Mouse (Mus musculus): Measurements from ENCODE around the gene Hpgd. TPM values are rescaled to one million over a fixed set of nuclear protein-coding genes. Genes with fewer than 3 reads are reported as not detected.

Hpgd gene
- polyA plus RNA-seq, 1 experiment: not detected

DNA sequence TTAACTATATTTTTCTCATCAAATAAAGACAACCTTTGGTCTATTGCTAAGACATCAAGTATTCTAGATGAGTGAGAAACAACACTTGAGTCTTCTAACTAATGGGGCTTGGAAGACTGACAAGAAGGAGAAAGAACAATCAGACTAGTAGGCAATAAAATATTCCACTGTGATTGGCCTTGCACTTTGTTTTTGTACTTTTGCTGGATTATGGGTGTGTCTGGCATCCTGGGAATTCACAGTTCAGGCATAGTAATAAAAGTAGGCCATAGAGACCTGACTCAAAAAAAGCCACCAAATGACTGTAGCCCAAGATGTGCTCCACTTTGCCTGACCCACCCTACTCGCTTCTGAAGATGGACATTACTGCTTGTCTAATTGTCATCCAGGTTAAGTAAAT is 50.0 kb downstream of the Hpgd start:
- Histone ChIP-seq H3K4me1 (ENCODE audit: control insufficient read depth, insufficient read depth, low read length) (no peaks in the 10 kb centered on the region), H3K27ac (ENCODE audit: insufficient read depth, low read depth, low read length) (no peak overlapping the region), H3K4me3 (ENCODE audit: insufficient read depth, low read depth, low read length) (no peak overlapping the region)
- 72% methylated on average over 1 of the region's 1 CpGs for WGBS
- TF ChIP-seq POLR2A (IDR thresholded peaks at IDR 0.05; ENCODE audit: insufficient read depth, low read depth, low read length) (no peak), CTCF (IDR thresholded peaks at IDR 0.05; ENCODE audit: insufficient read depth, low read depth, low read length) (no peak)

DNA sequence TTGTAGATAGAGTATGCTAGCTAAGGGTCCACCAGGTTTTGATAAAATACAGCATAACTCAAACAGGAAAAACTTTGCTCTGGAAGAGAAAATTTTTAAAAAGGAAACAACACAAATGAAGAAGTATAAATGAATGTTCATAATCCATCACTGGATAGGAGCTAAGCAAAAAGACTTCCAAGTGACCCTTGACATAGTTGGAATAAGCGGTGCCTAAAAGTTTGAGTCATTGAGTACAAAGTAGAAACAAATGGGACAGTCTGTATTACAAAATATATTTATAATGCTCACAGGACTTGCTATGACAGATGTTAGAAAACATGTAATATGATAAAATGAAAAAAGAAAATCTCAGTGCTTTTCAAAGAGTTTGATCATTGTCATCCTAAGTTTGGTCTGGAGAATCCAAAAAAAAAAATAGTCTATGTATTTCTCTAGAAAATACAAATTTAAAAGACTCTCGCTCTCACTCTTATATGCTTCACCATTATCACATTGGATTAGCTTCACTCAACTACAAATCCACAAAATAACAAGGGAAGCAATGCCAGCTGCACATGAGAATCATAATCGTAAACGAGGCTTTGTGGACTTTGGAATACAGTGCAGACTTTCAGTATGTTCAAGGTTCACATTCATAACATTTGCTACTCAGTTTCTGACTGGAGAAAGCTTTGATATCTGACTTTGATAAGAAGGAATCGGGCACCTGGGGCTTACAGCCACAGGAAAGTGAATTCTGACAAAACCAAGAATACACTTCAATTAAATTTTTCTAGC is 51.4 kb downstream of the Hpgd start:
- Histone ChIP-seq H3K27ac (ENCODE audit: insufficient read depth, low read depth, low read length) (no peak overlapping the region), H3K4me1 (ENCODE audit: control insufficient read depth, insufficient read depth, low read length) (no peaks in the 10 kb centered on the region), H3K4me3 (ENCODE audit: insufficient read depth, low read depth, low read length) (no peak overlapping the region)
- no peak for TF ChIP-seq CTCF (IDR thresholded peaks at IDR 0.05; ENCODE audit: insufficient read depth, low read depth, low read length)
- TF ChIP-seq POLR2A (IDR thresholded peaks at IDR 0.05; ENCODE audit: insufficient read depth, low read depth, low read length): no peak
- WGBS: 92% methylated on average over 5 of the region's 5 CpGs

DNA sequence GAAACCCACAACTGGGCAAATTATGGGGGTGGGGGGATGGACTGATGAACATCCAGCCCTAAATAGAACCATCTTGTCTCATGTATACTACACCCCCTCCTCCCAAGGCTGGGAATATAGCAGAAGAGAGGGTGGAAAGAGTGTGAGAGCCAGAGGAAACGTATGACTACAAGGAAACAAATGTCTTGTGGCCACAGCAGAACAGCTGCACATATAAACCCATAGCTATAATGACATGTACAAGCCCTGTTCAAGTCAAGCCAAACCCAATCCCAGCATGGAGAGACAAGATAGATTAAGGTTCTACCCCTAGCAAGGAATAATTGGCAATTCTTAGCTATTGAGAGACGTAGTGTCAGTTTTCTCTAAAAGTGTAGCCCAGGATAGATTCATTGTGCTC is 68.8 kb downstream of the Hpgd start:
- TF ChIP-seq POLR2A (IDR thresholded peaks at IDR 0.05; ENCODE audit: insufficient read depth, low read depth, low read length) (no peak), CTCF (IDR thresholded peaks at IDR 0.05; ENCODE audit: insufficient read depth, low read depth, low read length) (no peak)
- no peaks in the 10 kb centered on the region for H3K4me1 ChIP-seq (ENCODE audit: control insufficient read depth, insufficient read depth, low read length)
- 75% methylated on average over 2 of the region's 2 CpGs for WGBS
- H3K27ac ChIP-seq (ENCODE audit: insufficient read depth, low read depth, low read length): no peak overlapping the region
- no peak overlapping the region for H3K4me3 ChIP-seq (ENCODE audit: insufficient read depth, low read depth, low read length)
